Mouse (Mus musculus) myocyte (in vitro differentiated cells): Measurements from ENCODE around the gene Thrsp.

Source experiments
- CEBPB ChIP-seq: IDR thresholded peaks from 2 replicates; pipeline ENCODE4 v1.6.1; 2011; ENCODE audit warnings: mild to moderate bottlenecking, moderate library complexity; ENCODE audit not compliant: poor library complexity, insufficient read depth, severe bottlenecking
- MAX ChIP-seq: IDR thresholded peaks from one replicate; pipeline ENCODE4 v1.6.1; 2011; ENCODE audit warnings: low read depth, mild to moderate bottlenecking, control low read depth
- MYOD1 ChIP-seq, 3 experiments: IDR thresholded peaks; one replicate each; pipeline ENCODE4 v1.6.1; 2011; ENCODE audit warnings: control low read depth in 2 of 3, low read depth in 2 of 3, mild to moderate bottlenecking in 2 of 3, moderate library complexity in 1 of 3; ENCODE audit not compliant: insufficient read length in 2 of 3, control insufficient read depth in 1 of 3
- MYOG ChIP-seq, 3 experiments: IDR thresholded peaks; one replicate each; pipeline ENCODE4 v1.6.1; 2011; ENCODE audit warnings: control low read depth in 2 of 3, low read depth in 2 of 3, mild to moderate bottlenecking in 2 of 3; ENCODE audit not compliant: insufficient read length in 2 of 3, control insufficient read depth in 1 of 3, insufficient read depth in 1 of 3
- POLR2A ChIP-seq: IDR thresholded peaks from one replicate; pipeline ENCODE4 v1.6.1; 2011; ENCODE audit warnings: low read depth, mild to moderate bottlenecking, control low read depth, moderate library complexity; ENCODE audit not compliant: insufficient read length
- POLR2AphosphoS2 ChIP-seq: IDR thresholded peaks from one replicate; pipeline ENCODE4 v1.6.1; 2011; ENCODE audit warnings: low read depth, control low read depth; ENCODE audit not compliant: insufficient read length
- SRF ChIP-seq: IDR thresholded peaks from one replicate; pipeline ENCODE4 v1.6.1; 2011; ENCODE audit warnings: low read depth; ENCODE audit not compliant: control insufficient read depth, insufficient read length
- TCF12 ChIP-seq: IDR thresholded peaks from one replicate; pipeline ENCODE4 v1.6.1; 2011; ENCODE audit warnings: mild to moderate bottlenecking, control low read depth; ENCODE audit not compliant: poor library complexity, insufficient read depth, severe bottlenecking

GRCm38 (mm10) chr7:97424621-97425245, 7.2 kb upstream of the Thrsp start:
- TF ChIP-seq POLR2A, result no peak
- TF ChIP-seq MAX, result no peak
- no peak for TF ChIP-seq TCF12
- TF ChIP-seq MYOD1 (IDR thresholded peaks at IDR 0.05; ENCODE audit: control insufficient read depth in 1 of 3, insufficient read length in 2 of 3, low read depth in 2 of 3), result no peak
- no peak for TF ChIP-seq SRF
- no peak for TF ChIP-seq CEBPB
- no peak for TF ChIP-seq MYOG (IDR thresholded peaks at IDR 0.05; ENCODE audit: control insufficient read depth in 1 of 3, insufficient read depth in 1 of 3, insufficient read length in 2 of 3, low read depth in 2 of 3)
- no peak for TF ChIP-seq POLR2AphosphoS2
